Mouse (Mus musculus): ENCODE results near the gene Piezo1. TPM values are rescaled to one million over a fixed set of nuclear protein-coding genes. Genes with fewer than 3 reads are reported as not detected.
"Not testable (repeated sequence)": the region's sequence is repeated elsewhere in the genome, so short reads cannot be mapped to it uniquely, and the experiment has no call there.

Gene Piezo1
- 1 to 10 TPM; 3.2 to 3.5 TPM for total RNA-seq (2021)
- long read RNA-seq, partial matches to known transcripts, result 1 of 1 reads
- long read RNA-seq, other reads (novel, unspliced or antisense), result 0 of 1 reads

DNA sequence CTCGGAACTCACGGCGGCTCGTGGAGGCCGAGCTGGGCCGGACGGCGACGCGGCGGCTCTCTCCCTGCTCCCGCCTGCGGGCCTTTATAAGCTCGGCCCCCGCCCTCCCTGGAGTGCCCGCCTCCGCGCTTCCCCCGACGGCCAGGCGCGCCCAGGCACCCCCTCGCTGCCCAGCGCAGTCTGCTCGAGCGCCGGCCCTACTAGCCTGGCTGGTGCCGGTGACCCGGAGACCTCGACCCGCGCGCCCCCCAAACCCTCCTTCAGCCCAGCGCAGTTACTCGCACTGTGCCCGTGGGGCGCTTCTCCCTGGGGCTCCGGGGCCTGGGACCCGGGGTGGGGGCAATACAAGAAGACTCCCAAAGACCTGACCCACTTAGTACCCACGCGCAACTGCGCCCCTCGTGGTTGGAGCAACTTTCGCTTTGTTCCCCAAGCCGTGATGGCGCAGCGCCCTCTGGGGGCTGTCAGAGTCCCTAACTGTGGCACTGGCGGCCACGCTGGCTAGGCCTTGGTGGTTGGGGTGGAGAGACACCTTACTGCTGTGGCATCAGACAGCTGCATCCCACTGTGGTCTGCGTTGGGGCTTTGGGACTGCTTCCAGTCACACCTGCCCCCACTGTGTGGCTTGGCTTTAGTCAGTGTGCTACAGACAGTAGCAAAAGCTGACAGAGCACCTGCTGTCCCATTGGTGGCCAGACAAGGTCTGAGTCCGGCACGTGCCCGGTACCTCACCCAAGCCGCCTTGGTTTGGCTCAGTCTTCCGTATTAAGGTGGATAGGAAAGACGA is at the start of gene Piezo1:
Gene Piezo1, minus strand, starts transcription at position 65 of the 787 bp plus-strand sequence.
- peak; percentile 49 to 79 for DNase-seq (ENCODE audit: low spot score in 2 of 2)

DNA sequence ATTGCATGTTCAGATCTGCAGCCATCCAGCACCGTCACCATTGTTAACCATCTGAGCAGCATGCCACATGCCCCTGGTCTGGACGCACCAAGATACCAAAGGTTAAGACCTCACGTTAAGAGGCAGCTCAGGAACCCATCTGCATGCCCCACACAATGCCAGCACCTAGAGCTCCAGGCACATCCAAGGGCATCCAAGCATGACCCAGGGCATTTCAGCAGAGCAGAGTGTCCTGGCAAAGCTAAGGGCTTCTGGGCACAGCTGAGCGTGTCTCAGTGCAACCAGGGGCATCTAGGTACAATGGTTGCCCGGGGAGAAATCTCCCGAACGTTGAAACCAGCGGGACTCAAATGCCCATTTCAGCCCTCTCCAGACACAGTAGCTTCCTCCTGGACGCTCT is 49.5 kb upstream of the Piezo1 start:
- DNase-seq (ENCODE audit: low spot score in 2 of 2), result no peak

DNA sequence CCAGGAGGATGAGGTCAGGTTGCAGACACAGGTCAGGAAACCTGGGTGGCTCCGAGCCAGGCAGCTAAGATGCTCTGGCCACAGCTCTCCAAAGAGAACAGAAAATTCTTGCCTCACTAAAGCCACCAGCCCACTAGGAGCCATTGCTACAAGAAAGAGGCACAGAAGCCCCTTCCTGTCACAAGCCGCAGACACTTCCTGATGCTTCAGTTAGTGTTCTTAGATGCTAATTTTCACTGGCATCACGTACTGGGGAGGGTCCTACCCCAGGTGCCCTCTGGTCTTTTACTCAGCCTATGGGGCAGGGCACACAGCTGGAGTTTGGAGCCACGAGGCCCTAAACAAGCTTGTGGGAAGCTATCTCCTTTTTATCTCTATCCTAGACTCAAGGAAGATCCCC is 44.9 kb upstream of the Piezo1 start:
- DNase-seq (ENCODE audit: low spot score in 2 of 2), result no peak

DNA sequence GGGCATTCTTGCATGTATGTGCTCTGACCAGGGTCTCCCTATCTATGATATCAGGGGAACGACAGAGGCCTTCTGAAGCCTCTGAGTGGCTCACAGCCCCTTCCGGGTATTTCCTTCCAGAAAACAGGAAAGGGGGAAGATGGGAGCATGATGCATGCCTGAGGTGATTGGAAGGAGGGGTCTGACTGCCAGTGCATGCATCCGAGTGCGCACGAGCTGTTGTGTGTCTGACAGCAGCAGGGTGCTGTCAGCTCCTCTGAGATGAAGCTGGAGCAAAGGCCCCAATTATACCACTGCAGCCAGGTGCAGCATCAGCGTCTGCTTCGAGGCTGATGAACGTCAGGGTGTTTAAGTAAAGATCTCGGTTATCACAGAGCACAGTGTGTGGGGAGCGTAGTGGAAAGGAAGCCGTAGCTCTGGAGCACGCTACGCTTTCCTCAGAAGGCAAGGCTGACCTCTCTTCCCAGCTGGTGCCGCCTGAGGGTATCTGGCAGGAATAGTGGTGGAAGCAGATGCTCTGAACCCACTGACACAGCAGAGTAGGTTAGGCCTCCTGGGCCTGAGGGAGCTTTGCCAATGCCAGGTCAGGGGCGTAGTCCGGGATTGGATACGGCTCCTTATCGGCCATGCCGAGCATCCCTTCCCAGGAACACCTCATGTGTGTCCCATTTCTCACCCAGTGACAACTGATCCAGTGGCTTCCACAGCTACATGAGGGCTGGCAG is 42.8 kb upstream of the Piezo1 start:
- DNase-seq (ENCODE audit: low spot score in 2 of 2), result no peak

DNA sequence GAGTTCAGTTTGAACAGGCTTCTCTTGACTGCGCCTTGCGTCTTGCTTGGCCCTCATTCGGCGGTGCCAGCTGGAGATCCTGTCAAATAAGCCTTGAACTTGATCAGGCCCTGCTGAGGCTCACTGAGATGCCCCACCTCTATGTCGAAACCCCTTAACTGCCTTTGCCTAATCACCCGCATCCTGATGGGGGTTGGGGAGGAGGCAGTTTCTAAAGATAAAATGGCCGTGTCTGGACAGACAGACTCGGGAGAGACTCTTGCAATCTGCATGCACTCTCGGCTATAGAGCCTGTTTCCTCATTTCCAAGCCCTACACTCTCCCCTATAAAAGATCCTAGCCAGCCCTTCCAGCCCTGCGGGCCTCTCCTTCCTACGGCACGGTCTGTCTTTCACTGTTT is 42.1 kb upstream of the Piezo1 start:
- DNase-seq (ENCODE audit: low spot score in 2 of 2), result no peak

DNA sequence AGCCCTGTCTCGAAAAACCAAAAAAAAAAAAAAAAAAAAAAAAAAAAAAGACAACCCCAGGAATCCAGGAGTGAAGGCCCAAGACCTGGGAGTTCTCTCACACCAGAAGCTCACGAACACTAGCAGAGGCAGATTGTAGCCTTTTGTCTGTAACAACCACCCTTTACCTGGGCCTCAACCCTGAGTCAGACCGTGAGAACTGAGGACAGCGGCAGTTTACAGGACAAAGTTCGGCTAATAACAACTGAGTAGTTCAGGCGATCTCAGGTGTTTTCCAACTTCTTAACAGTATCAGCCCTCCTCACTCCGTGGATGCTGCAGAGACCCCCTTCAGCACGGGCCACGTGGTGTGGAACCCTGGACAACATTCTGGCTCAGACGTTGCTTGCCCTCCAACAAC is 35.6 kb upstream of the Piezo1 start:
- DNase-seq (ENCODE audit: low spot score in 2 of 2), result no peak

DNA sequence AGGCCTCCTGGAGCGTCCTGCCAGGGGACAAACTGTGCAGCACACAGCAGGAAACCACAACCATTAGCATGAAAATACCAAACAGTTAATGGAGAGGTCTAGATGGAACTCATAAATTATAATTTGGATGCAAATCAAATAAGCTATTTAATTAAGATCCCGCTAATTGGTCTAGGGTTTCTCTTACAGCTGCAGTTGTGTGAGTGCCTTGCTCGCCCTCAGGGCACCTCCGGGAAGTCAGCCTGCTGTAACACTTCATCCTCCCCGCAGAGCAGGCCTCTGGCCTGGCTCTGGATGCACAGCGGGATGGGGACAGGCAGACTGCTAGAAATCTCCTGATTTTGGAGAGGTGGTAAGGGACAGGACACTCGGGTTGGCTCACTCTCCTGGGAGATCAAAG is 35.0 kb upstream of the Piezo1 start:
- no peak for DNase-seq (ENCODE audit: low spot score in 2 of 2)

DNA sequence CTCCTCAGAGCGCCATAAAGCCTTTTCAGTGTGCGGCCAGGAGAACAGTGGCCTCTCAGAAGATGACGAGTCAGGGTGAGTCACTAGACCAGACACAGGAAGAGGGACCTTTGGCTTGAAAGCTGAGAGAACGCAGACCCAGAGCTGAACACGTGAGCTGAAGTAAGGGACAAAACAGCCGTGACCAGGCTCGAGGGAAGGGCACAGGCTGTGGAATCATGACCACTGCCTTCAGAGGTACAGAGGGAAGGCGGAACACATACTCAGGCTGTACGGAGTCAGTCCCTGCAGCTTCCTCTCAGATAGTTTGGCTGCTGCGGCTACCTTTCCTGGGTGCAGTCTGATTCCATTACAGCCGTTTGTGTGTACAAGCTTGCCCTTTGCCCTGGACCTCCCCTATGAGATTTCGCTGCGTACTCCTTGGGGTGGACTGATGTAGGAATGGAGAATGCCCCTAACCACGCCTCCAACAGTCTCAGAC is 34.3 kb upstream of the Piezo1 start:
- DNase-seq (ENCODE audit: low spot score in 2 of 2), result no peak

DNA sequence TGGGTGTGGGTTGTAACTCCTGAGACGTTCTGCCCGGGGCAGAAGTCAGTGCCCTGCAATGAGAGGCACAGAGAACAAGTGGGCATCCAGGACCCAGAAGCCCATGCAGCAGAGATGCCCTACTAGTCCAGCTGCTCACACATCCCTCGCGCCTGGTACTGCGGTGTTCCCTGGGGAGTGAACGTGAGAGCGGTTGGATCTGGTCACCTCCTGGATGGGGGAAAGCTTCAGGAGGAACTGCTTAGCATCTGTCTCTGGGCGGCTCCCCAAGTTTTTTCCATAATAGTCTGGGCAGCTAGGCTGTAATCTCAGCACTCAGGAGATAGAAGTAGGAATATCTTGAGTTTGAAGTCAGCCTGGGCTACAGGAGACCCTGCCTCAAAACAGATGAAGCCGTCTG is 33.9 kb upstream of the Piezo1 start:
- no peak for DNase-seq (ENCODE audit: low spot score in 2 of 2)

DNA sequence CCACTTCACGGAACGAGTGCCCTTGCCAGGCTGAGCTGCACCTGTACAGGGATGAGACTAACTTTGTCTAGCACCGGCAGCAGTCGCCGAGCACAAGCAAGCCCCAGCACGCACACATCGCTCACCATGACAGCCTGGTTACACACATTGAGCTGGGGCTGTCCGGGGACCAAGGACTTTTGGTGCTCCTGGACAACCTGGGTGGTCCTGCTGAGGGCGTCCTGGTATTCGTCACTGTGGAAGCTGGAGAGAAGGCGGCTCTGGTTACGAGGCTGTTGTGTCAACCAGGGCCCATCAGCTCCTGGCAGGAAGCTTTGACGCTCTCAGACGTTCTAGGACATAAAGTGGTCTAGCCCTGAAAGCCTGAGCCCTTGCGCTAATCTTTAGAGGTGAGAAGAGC is 29.8 kb upstream of the Piezo1 start:
- no peak for DNase-seq (ENCODE audit: low spot score in 2 of 2)

DNA sequence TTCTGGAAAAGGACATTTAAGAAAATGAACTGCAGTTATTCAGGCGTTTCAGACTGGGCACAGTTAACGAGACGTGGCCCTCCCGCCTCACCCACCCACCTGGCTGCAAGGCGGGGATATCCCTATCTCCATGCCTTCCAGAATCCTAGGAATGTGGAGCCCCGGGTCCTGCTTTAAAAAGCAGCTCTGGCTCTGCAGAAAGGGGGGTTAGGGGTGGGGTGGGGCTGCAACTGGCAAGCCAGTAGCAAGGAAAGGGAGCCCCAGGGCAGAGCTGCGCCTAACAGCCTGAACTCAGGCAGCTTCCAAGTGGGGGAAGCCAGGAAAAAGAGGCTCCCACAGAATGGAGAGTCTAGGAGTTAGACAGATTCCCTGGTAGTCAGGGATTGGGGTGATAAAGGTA is 28.1 kb upstream of the Piezo1 start:
- no peak for DNase-seq (ENCODE audit: low spot score in 2 of 2)

DNA sequence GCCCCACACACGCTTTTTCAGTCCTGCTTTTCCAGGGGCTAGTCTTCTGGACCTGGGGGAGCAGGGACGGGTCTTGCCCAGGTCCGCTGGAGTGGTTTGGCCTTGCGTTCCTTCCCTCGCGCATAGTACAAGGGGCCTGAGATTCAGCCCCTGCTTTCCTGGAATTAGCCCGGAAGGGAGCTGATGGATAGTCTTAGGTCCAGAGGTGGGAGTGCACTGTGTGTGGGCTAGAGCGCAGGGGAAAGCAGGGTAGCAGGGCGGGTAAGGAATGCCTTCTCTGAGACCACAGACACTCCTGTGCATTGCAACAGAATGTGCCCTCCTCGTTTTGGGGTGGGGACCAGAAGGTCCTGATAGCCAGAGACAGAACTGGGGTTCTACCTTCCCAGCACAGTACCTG is 26.0 kb upstream of the Piezo1 start:
- DNase-seq (ENCODE audit: low spot score in 2 of 2), result no peak

DNA sequence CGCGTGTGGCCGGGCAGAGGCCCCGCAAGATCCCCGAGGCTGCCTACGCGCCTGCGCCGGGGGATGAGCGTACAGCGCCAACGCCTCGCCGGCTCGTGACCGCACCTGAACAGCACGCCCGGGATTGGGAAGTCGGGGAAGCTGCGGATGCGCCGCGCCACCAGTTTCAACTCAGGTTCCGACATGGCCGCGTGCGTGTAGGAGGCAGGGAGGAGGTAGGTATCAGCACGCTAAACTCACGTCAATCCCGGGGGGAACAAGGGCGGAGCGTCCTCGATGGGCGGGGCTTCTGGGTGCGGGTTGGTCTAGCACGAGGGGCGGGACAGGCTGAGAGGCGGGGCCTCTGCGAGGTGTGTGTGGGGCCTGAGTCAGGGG is 25.5 kb upstream of the Piezo1 start, which contains the start of gene Aprt:
Gene Aprt, minus strand, starts transcription at position 262 of the 375 bp plus-strand sequence.
- DNase-seq (ENCODE audit: low spot score in 2 of 2), result peak; percentile 94 to 95

DNA sequence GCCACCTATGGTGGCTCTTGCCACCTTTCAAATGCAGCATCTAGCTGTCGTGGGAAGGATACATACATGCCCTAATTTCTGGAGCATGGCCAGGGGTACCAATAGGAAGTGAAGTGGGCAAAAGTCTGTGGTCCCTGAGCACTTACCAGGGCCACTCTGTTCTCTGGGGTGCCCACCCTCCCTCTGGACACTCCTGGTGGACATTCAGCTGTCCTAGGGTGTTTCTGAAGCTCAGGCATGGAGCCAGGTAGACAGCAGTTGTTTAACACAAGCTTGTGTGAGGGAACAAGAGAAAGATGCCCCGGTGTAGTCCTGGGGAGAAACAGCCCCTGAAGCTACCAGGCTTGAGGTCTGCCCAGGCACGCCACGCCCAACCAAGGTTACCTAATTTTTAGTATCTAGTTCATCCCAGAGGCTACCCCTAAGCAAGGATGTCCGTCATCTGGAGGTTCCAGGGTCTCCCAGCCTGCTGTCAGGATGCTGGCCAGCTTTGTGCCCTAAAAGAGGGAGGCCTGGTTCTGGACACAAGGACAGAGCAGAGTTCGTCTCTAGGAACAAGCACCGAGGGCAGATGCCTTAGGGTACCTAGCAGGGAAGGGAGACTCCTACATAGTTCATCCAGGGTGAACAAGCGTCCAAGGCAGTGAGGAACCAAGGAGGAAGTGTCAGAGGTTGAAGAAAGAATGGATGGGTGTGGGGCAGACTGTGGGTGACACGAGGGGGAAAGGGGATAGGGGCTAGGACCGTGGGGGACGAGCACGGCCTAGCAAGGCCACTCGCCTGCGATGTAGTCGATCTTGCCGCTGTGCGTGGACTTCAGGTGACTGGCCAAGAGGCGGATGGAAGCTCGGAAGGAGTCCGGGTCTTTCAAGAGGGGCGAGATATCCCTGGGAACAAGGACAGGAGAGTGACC is 24.9 kb upstream of the Piezo1 start:
- no peak for DNase-seq (ENCODE audit: low spot score in 2 of 2)

DNA sequence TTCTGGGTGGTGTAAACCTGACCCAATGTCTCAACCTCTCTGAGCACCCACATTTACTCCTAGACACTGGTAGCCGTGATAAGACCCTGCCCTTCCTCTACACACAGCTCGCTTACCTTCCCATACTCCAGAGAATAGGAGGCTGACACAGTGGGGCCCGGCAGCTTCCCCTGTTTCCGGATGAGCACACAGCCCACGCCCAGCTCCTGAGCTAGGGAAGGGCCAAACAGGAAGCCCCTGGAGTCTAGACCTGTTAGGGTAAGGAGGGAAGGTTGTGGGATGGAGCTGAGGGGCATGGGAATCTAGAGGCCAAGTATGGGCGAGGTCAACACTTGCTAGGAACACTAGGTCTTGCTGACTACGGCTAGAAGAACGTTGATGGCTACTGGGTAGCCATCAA is 24.2 kb upstream of the Piezo1 start:
- DNase-seq (ENCODE audit: low spot score in 2 of 2), result no peak

DNA sequence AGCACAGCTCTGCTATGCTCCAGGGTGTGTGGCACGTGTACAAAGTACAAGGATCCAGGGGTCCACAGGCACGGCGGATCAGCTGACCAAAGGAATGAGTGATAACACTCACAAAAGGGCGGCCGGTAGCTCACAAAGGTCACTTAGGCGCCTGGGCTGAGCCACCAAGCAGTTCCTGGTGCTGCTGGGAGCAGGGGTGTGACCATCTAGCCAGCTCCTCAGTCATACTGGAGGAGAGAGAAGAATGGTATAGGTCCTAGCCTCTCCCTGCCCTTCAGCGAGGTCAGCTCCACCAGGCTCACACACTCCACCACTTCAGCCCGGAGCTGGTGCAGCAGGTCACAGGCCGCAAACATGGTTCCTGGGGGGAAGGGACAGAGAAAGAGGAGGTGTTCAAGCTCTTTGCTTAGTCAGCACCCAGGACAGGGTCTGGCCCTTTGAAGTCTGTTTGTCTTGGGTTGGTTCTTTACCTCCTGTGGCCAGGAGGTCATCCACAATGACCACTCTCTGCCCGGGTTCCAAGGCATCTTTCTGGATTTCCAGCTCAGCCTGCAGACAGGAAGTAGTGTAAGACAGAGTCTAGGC is 23.6 kb upstream of the Piezo1 start:
- DNase-seq (ENCODE audit: low spot score in 2 of 2), result no peak

DNA sequence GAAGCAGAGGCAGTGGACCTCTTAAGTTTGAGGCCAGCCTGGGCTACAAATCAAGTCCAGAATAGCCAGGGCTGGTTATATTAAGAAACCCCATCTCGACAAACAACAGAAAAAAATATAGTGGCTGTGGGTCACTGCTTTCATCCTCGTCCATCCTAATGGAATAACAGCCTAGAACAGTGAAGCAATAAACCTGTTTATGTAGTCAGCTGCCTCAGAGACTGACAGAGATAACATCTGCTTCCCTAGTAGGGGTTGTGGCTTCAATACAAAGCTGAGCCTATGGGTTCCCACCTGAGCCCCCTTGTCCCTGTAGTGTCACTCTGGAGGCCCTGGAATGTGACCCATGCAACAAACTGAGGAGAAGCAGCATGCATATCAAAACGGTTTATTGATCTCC is 23.1 kb upstream of the Piezo1 start:
- DNase-seq (ENCODE audit: low spot score in 2 of 2), result no peak

DNA sequence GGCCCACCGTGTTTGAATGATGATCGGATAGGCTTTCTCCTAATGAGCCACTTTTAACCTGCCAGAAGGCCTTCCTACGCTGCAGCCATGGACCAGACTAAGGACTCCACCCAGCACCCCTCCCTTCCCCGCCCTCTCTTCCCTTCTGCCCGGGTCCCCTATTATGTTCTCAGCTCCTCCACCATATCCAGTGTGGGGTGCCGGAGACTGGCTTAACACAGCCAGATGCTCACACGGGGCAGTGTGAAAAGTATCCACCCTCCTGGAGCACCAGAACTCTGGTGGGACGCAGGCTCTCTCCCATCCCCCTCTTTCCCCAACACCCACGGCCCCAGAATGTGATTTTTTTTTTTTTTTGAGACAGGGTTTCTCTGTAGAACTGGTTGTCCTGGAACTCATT is 22.4 kb upstream of the Piezo1 start:
- no peak for DNase-seq (ENCODE audit: low spot score in 2 of 2)

DNA sequence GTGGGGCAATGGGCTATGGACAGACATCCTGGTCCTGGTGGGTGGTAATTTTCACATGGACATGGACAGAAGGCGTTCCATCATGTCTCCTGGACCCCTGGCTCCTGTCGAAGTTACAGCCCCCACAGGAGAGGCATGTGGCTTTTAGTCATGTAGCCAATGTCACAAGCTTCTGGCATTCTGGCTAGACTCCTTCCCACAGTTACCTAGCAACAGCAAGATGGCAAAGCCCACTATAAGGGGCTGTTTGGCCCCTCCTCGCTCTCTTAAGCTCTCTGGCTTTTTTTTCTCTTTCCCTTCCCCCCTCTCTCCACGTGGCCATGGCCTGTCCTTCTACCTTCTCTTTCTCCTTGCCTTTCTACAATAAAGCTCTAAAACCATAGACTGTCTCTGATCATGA is 22.0 kb upstream of the Piezo1 start:
- DNase-seq (ENCODE audit: low spot score in 2 of 2), result not testable (repeated sequence)

DNA sequence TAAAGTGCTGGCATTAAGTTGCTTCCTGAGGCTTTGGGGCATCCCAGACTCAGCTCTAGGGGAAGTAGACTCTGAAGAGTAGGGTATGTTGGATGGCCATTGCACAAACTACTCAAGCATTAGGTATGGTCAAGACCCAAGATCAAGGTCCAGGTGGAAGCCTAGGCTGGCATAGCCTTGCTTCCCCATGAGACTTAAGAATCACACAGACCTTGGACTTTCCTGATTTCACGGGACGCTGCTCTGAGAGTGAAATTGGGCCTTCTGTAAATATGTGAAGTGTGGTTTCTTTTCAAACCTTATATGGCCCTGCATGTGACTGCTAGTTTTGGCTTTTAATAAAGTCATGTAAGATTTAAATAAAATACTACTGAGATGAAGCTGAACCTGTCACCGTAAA is 21.6 kb upstream of the Piezo1 start:
- no peak for DNase-seq (ENCODE audit: low spot score in 2 of 2)

DNA sequence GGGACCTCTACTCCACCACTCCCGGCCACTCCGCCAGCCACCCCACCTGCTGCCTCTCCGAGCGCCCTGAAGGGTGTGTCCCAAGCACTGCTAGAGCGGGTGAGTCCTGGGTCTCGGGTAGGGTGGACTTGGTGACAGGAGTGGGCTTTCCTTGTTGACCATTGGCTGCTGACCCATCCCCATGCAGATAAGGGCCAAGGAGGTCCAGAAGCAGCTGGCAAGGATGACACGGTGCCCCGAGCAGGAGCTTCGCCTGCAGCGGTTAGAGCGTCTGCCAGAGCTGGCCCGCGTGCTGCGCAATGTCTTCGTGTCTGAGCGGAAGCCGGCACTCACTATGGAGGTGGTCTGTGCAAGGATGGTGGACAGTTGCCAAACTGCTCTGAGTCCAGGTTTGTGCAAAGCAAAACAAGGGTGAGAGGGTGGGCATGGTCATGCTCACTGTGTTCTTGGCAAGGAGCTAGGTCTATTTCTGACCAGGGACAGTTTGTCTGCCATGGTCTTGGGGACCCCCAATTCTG is 20.7 kb upstream of the Piezo1 start:
- no peak for DNase-seq (ENCODE audit: low spot score in 2 of 2)
